Mouse (Mus musculus) stomach, postnatal 0 days (tissue): ENCODE data around the gene Plekhm1.

Source experiments
- CTCF ChIP-seq: IDR thresholded peaks from 2 replicates; pipeline ENCODE4 v1.5.1; 2016; ENCODE audit warnings: antibody characterized with exemption, low read depth, mild to moderate bottlenecking, moderate library complexity
- EP300 ChIP-seq: optimal IDR thresholded peaks from 2 replicates; pipeline ENCODE3; 2016; ENCODE audit warnings: antibody characterized with exemption

DNA sequence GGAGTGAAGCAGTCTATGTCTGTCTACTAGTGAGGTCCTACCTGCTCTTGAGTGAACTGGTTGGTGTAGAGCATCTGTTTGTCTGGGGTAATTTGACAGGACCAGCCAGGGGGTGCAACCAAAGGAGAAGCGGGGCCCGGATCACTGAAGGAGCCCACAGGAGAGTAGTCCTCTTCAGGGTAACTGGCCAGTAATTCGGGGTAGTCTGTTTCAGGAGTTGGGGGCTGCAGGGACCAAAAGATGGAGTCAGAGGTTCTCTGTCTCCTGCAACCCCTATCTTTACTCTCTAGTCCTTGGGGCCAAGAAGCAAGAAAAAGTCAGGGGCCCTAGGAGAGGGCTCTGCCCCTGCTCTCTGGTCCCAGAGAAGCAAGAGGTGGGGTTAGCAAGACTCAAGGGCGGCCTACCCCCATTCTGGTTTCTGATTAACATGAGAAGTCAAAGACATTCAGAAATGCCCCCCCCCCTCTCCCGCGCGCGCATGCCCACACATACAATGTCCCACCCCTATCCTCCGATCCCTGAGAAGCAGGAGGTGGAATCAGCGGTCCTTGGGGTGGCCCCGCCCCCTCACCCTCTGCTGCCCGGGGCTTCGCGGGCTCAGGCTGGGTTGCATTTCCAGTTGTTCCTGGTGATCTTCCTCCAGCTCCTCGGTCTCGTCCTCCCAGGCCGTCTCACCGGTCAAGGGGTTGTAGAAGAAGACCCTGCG is 72.9 kb downstream of the Plekhm1 start:
- TF ChIP-seq CTCF (no peak), EP300 (no peak)
